Mouse (Mus musculus) c-Kit-negative CD71-positive TER-119-positive erythroid progenitor cells, embryonic 14.5 days (primary cell): ENCODE measurements around the gene Cmss1.

Experiments used
- DNase-seq: peaks from one replicate; pipeline ENCODE4 v3.0.0-alpha.2; 2013; ENCODE audit warnings: low read depth, low spot score

The Cmss1 gene

GRCm38 (mm10) chr16:57295216-57295934, 311.3 kb downstream of the Cmss1 start:
- DNase-seq: no peak

DNA sequence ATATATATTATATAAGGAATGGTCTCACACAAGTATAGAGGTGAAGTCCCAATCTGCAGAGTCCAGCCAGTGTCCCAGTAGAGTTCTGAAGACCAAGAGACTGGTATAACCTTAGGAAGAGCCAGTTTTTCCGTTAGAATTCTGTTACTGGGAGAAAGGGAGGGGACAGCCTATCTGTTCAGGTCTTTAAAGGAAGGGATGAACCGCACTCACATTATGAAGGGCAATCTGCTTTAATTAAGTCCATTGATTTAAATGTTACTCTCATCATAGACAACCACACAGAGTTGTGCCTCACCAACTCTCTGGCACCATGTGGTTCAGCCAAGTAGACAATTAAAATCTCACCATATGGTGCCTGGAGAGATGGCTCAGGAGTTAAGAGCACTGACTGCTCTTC, 313.9 kb downstream of the Cmss1 start, which contains the start of gene Tmem30c:
TSS of gene Tmem30c (minus strand) at position 101 of the 400 bp plus-strand sequence.
- DNase-seq: no peak

- no peak for DNase-seq
Observed at GRCm38 (mm10) chr16:57292296-57292695, 314.4 kb downstream of the Cmss1 start.

- no peak for DNase-seq
Observed at GRCm38 (mm10) chr16:57291696-57292095, 315.0 kb downstream of the Cmss1 start.

DNA sequence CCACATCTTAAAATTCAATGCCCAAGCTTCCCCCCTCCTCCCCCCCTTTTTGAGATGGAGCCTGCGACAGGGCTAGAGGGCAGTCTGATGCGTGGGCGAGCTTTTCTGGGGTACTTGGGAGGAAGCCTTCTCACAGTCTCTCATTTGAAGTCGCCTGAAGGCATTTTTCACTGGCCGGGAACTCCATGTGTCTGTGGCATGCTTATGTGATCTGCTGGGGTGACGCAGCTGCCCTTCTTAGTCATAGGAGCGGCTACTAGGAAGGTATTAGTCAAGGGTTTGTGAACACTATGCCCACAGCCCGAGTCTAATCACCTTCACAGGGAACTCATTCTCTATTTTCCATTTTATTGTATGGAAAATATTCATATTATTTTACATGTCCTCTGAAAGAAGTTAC, 325.2 kb downstream of the Cmss1 start:
- DNase-seq: no peak

DNA sequence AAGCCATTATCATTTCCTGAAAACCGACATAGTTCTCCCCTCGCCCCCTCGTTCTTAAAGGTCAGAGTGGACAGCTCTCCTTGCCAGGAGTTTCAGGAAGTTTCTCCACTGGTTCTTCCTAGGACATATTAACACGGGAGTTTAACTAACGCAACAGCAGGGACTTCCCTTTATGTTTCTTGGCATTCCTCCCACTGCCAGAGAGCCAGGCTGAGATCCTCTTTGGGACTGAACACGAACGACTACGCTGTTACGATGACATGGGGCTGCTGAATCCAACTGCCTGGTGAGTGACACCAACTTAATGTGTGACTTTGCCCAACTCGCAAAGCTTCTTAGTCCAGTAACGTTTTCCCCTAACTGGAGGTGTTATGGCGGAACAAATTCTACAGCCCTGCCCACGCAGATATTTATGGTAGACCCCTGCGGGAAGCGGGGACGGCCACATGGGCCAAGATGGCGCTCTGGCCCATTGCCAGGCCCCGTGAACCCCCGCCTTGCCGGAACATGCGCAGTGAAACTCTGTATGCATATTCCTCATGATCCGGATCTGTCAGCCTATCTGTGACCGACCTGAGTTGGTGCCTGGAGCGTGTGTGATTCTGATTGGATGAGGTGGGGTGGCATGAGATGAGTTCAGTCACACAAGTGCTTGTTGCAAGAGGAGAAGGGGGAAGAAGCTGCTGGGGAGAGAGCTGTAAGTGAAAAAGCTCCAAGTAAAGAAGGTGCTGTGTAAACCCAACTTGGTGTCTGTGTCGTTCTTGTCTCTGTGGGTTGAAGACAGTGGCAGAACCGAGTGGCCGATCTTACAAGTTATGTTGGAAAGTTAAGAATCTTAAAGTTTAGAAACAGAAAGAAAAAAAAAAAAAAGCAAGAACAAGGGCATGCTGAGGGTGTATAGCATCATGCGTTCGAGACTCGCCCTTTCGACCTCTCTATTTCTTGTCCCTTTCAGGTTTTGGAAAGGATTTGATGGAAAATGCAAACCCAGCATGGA, 326.1 kb downstream of the Cmss1 start:
- no peak for DNase-seq

- DNase-seq: no peak
Observed at GRCm38 (mm10) chr16:57278976-57279626, 327.6 kb downstream of the Cmss1 start.

- DNase-seq: no peak
Observed at GRCm38 (mm10) chr16:57269751-57270150, 336.9 kb downstream of the Cmss1 start.

DNA sequence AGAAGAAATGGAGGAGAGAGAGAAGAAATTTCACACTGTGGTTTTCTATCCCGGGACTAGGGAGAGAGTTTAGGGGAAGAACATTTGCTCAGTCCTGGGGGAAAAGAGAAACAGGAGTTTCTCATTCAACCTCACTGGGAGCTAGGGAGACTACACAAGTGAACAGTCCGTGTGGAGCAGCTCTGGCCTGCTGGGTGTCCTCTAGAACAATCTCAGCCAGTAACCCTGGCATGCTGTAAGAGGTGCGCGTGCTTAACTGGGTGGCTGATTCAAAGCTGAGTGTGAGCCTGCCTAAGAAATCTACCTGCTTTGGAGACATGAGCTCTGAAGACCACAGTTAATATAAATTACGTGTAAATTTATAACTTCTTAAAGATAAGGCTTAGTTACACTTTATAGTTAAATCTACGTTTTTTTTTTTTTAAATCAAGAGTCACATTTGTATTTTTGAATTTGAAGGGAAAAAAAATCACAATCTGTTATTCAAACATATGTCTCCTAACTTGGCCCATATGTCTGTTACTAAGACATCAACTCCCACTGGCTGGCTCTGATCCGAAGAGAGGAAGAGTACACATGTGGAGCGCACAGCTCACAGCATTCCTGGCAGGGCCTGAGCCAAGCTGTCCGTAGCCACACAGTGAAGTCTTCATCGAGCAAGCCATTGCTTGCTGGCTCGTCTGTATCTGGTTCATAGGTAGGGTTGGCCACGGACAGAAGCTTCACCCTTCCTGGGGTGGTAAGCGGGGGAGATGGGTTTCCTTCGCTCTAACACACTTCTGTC, 338.4 kb downstream of the Cmss1 start:
- DNase-seq: no peak

DNA sequence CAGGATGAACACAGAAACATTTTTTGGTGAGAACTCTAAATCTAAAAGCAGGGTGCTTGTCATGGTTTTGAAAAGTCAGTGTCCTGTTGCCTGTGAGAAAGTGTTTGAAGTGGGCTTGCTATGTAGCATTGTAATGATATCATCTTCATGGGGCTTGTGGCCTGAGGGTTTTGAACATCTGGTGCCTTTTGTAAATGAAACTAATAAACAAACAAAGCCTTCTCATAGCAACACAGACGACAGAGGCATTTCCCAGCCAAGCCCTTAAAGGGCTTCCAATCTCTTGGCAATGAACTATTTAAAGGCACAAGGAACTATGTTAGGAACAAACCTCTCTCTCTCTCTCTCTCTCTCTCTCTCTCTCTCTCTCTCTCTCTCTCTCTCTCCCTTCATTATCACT, 339.6 kb downstream of the Cmss1 start:
- no peak for DNase-seq

GRCm38 (mm10) chr16:57260152-57260551, 346.5 kb downstream of the Cmss1 start:
- no peak for DNase-seq

GRCm38 (mm10) chr16:57259356-57260083, 347.1 kb downstream of the Cmss1 start:
- DNase-seq: no peak
